Mouse (Mus musculus): ENCODE results near the gene Akt1. TPM values are rescaled to one million over a fixed set of nuclear protein-coding genes. Genes with fewer than 3 reads are reported as not detected.
A peak's percentile ranks its signal among the peaks of the same experiment; 100 is the strongest.

Akt1 gene
- polyA plus RNA-seq, 1 experiment = 70.4 TPM

DNA sequence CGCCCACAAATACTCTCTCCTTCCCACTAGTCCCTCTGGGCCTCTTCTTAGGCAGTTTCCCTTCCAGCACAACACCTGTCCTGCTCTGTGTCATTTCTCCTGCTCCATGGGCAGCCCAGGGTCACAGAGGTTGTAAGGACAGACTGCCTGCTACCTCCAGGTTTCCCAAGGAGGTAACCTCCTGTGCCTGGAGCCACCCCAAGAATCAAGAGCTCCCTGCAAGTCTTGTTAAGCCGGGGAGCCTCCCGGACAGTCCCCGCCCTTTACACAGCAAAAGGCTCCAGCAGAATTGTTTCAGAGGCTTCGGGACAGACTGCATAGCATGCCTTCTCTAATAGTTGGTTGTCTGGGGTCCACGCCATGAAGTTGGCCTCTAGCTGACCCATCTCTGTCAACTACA, 48.2 kb downstream of the Akt1 start:
- Histone ChIP-seq H3K4me1 (ENCODE audit: control insufficient read depth, insufficient read depth, low read length) (no peaks in the 10 kb centered on the region), H3K9ac (ENCODE audit: low read depth, poor library complexity, severe bottlenecking) (no peak overlapping the region), H3K4me3 (ENCODE audit: low read depth, low read length) (no peak overlapping the region), H3K27me3 (ENCODE audit: control insufficient read depth, insufficient read depth, low read length, poor library complexity, severe bottlenecking) (no peaks in the 10 kb centered on the region), H3K9me3 (replicated peaks; ENCODE audit: control insufficient read depth, insufficient read depth, low read length, poor library complexity, severe bottlenecking) (no peaks in the 10 kb centered on the region), H3K27ac (ENCODE audit: insufficient read depth, low read length) (no peak overlapping the region), H3K36me3 (ENCODE audit: control insufficient read depth, insufficient read depth, low read length, poor library complexity, severe bottlenecking) (no peaks in the 10 kb centered on the region)
- TF ChIP-seq CTCF (IDR thresholded peaks at IDR 0.05; ENCODE audit: low read depth, low read length) (no peak), EP300 (IDR thresholded peaks at IDR 0.05; ENCODE audit: insufficient read depth, low read depth, low read length) (no peak), POLR2A (IDR thresholded peaks at IDR 0.05; ENCODE audit: insufficient read depth, low read length) (no peak)

DNA sequence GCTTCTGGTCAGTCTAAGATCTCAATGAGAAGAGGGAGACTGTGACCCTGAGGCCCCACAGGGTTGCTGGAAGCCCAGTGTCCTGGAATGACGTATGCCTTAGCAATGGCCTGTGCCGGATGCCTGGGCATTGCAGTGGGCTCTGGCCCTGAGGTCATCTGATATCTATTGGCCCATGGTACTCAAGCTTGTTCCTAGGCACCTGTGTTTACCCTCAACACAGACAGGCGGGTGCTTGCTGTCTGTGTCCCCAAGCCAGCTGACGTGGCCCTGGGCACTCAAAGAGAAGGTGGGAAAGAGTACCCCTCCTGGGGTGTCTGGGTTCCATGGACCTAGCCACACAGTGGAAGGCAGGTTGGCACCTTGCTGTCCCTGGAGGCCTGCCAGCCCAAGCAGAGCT, 49.0 kb downstream of the Akt1 start:
- Histone ChIP-seq H3K4me1 (ENCODE audit: control insufficient read depth, insufficient read depth, low read length) (no peaks in the 10 kb centered on the region), H3K27ac (ENCODE audit: insufficient read depth, low read length) (no peak overlapping the region), H3K9ac (ENCODE audit: low read depth, poor library complexity, severe bottlenecking) (no peak overlapping the region), H3K9me3 (replicated peaks; ENCODE audit: control insufficient read depth, insufficient read depth, low read length, poor library complexity, severe bottlenecking) (no peaks in the 10 kb centered on the region), H3K27me3 (ENCODE audit: control insufficient read depth, insufficient read depth, low read length, poor library complexity, severe bottlenecking) (no peaks in the 10 kb centered on the region), H3K36me3 (ENCODE audit: control insufficient read depth, insufficient read depth, low read length, poor library complexity, severe bottlenecking) (no peaks in the 10 kb centered on the region), H3K4me3 (ENCODE audit: low read depth, low read length) (no peak overlapping the region)
- TF ChIP-seq POLR2A (IDR thresholded peaks at IDR 0.05; ENCODE audit: insufficient read depth, low read length) (no peak), CTCF (IDR thresholded peaks at IDR 0.05; ENCODE audit: low read depth, low read length) (no peak), EP300 (IDR thresholded peaks at IDR 0.05; ENCODE audit: insufficient read depth, low read depth, low read length) (no peak)

- Histone ChIP-seq H3K27me3 (ENCODE audit: control insufficient read depth, insufficient read depth, low read length, poor library complexity, severe bottlenecking) (no peaks in the 10 kb centered on the region), H3K36me3 (ENCODE audit: control insufficient read depth, insufficient read depth, low read length, poor library complexity, severe bottlenecking) (no peaks in the 10 kb centered on the region), H3K9me3 (replicated peaks; ENCODE audit: control insufficient read depth, insufficient read depth, low read length, poor library complexity, severe bottlenecking) (no peaks in the 10 kb centered on the region), H3K4me3 (ENCODE audit: low read depth, low read length) (no peak overlapping the region), H3K4me1 (ENCODE audit: control insufficient read depth, insufficient read depth, low read length) (no peaks in the 10 kb centered on the region), H3K9ac (ENCODE audit: low read depth, poor library complexity, severe bottlenecking) (no peak overlapping the region), H3K27ac (ENCODE audit: insufficient read depth, low read length) (no peak overlapping the region)
- TF ChIP-seq CTCF (IDR thresholded peaks at IDR 0.05; ENCODE audit: low read depth, low read length) (peak; percentile 89), EP300 (IDR thresholded peaks at IDR 0.05; ENCODE audit: insufficient read depth, low read depth, low read length) (no peak)
These were observed 50.9 kb downstream of the Akt1 start for GRCm38 (mm10) chr12:112623742-112624141.

DNA sequence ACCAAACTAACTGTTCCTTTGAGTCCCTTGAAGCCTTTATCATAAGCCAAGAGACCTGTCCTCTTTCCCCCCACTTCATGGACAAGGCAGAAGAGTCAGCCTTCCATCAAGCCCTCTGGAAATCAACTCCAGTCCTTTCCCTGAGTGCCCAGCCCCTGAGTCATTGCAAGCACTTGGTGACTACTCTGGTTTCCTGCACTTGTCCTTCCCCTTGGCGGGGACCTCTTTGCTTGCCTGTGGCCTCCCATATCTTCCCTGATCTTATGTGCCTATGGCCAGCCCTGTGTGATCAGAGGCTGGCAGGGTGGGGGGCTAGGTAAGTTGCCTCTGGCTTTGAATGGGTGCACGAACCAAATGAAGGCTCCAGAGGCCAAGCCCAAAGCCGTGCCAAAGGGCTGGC, 52.8 kb downstream of the Akt1 start:
- H3K4me1 ChIP-seq (ENCODE audit: control insufficient read depth, insufficient read depth, low read length) = no peaks in the 10 kb centered on the region
- H3K36me3 ChIP-seq (ENCODE audit: control insufficient read depth, insufficient read depth, low read length, poor library complexity, severe bottlenecking) = no peaks in the 10 kb centered on the region
- no peaks in the 10 kb centered on the region for H3K9me3 ChIP-seq (replicated peaks; ENCODE audit: control insufficient read depth, insufficient read depth, low read length, poor library complexity, severe bottlenecking)
- no peak overlapping the region for H3K9ac ChIP-seq (ENCODE audit: low read depth, poor library complexity, severe bottlenecking)
- no peak overlapping the region for H3K4me3 ChIP-seq (ENCODE audit: low read depth, low read length)
- no peaks in the 10 kb centered on the region for H3K27me3 ChIP-seq (ENCODE audit: control insufficient read depth, insufficient read depth, low read length, poor library complexity, severe bottlenecking)
- TF ChIP-seq CTCF (IDR thresholded peaks at IDR 0.05; ENCODE audit: low read depth, low read length) (no peak), EP300 (IDR thresholded peaks at IDR 0.05; ENCODE audit: insufficient read depth, low read depth, low read length) (no peak), POLR2A (IDR thresholded peaks at IDR 0.05; ENCODE audit: insufficient read depth, low read length) (no peak)
- no peak overlapping the region for H3K27ac ChIP-seq (ENCODE audit: insufficient read depth, low read length)

- Histone ChIP-seq H3K27ac (ENCODE audit: insufficient read depth, low read length) (no peak overlapping the region), H3K9me3 (replicated peaks; ENCODE audit: control insufficient read depth, insufficient read depth, low read length, poor library complexity, severe bottlenecking) (no peaks in the 10 kb centered on the region), H3K27me3 (ENCODE audit: control insufficient read depth, insufficient read depth, low read length, poor library complexity, severe bottlenecking) (no peaks in the 10 kb centered on the region), H3K4me3 (ENCODE audit: low read depth, low read length) (peak overlapping the region; percentile 34), H3K36me3 (ENCODE audit: control insufficient read depth, insufficient read depth, low read length, poor library complexity, severe bottlenecking) (no peaks in the 10 kb centered on the region), H3K4me1 (ENCODE audit: control insufficient read depth, insufficient read depth, low read length) (no peaks in the 10 kb centered on the region), H3K9ac (ENCODE audit: low read depth, poor library complexity, severe bottlenecking) (peak overlapping the region; percentile 46)
- TF ChIP-seq POLR2A (IDR thresholded peaks at IDR 0.05; ENCODE audit: insufficient read depth, low read length) (no peak), EP300 (IDR thresholded peaks at IDR 0.05; ENCODE audit: insufficient read depth, low read depth, low read length) (no peak)
These were observed 54.2 kb downstream of the Akt1 start for GRCm38 (mm10) chr12:112620354-112621061.

- Histone ChIP-seq H3K9ac (ENCODE audit: low read depth, poor library complexity, severe bottlenecking) (peak within 1 kb of the TSS; percentile 46), H3K4me3 (ENCODE audit: low read depth, low read length) (peak within 1 kb of the TSS; percentile 80), H3K4me1 (ENCODE audit: control insufficient read depth, insufficient read depth, low read length) (no peaks in the 10 kb centered on the region), H3K9me3 (replicated peaks; ENCODE audit: control insufficient read depth, insufficient read depth, low read length, poor library complexity, severe bottlenecking) (no peaks in the 10 kb centered on the region), H3K27me3 (ENCODE audit: control insufficient read depth, insufficient read depth, low read length, poor library complexity, severe bottlenecking) (no peaks in the 10 kb centered on the region), H3K27ac (ENCODE audit: insufficient read depth, low read length) (no peak within 1 kb of the TSS), H3K36me3 (ENCODE audit: control insufficient read depth, insufficient read depth, low read length, poor library complexity, severe bottlenecking) (no peaks in the 10 kb centered on the region)
- TF ChIP-seq EP300 (IDR thresholded peaks at IDR 0.05; ENCODE audit: insufficient read depth, low read depth, low read length) = no peak
- TF ChIP-seq CTCF (IDR thresholded peaks at IDR 0.05; ENCODE audit: low read depth, low read length) = no peak
- no peak for TF ChIP-seq POLR2A (IDR thresholded peaks at IDR 0.05; ENCODE audit: insufficient read depth, low read length)
These were observed 54.9 kb downstream of the Akt1 start, which contains the start of gene Adssl1 for GRCm38 (mm10) chr12:112619686-112620353. TSS of gene Adssl1 (plus strand) at chr12:112620045.

Measured in ES-Bruce4 (cell line).